Comparison of ENCODE assay signal across 14 mouse cellular contexts in genomic region chr1:106687435-106688160, GRCm38 (mm10). TPM values are rescaled to one million over a fixed set of nuclear protein-coding genes. Genes with fewer than 3 reads are reported as not detected.
DNase-seq lines count a peak whose midpoint lies in the region; ATAC-seq and TF ChIP-seq lines count a peak whose summit lies in the region.
"Had no signal": no experiment of that assay in that cellular context is flagged by ENCODE, and none has a peak within 500 bp of the region (broad histone marks: within the 10 kb centered on the region; RNA-seq: fewer than 3 reads in every experiment).

No protein-coding gene starts in this region.

- peak overlapping the region; percentile 54; the same call in 1 of the 2 replicates for H3K27ac ChIP-seq in lung, embryonic 14.5 days (ENCODE audit: low read depth)
- no peak overlapping the region for H3K27ac ChIP-seq in cortical plate, adult 2 months (ENCODE audit: insufficient read depth, low read length)
- H3K27ac ChIP-seq in thymus, adult 2 months (ENCODE audit: control insufficient read depth, insufficient read depth, low read length): peak overlapping the region; percentile 86
- H3K27ac ChIP-seq: embryonic facial prominence, embryonic 13.5 days; liver, embryonic 15.5 days had no signal

- no peak overlapping the region for H3K9ac ChIP-seq in lung, embryonic 14.5 days
- H3K9ac ChIP-seq: embryonic facial prominence, embryonic 13.5 days; liver, embryonic 15.5 days had no signal

- H3K36me3 ChIP-seq in lung, embryonic 14.5 days (ENCODE audit: insufficient read depth): no peaks in the 10 kb centered on the region
- no peaks in the 10 kb centered on the region for H3K36me3 ChIP-seq in thymus, adult 2 months (ENCODE audit: control insufficient read depth, insufficient read depth, low read length)
- H3K36me3 ChIP-seq: embryonic facial prominence, embryonic 13.5 days; liver, embryonic 15.5 days had no signal

- H3K4me1 ChIP-seq in lung, embryonic 14.5 days (ENCODE audit: insufficient read depth): no peaks in the 10 kb centered on the region
- no peaks in the 10 kb centered on the region; the same call in 1 of the 2 replicates for H3K4me1 ChIP-seq in cortical plate, adult 2 months (ENCODE audit: control insufficient read depth, insufficient read depth, low read length)
- H3K4me1 ChIP-seq in thymus, adult 2 months (replicated peaks; ENCODE audit: control insufficient read depth, insufficient read depth, low read length): peaks cover 20% of the 10 kb centered on the region
- H3K4me1 ChIP-seq: embryonic facial prominence, embryonic 13.5 days; liver, embryonic 15.5 days had no signal

- TF ChIP-seq CTCF in lung, embryonic 14.5 days (IDR thresholded peaks at IDR 0.05; ENCODE audit: low read depth): no peak
- no peak for TF ChIP-seq CTCF in cortical plate, adult 2 months (IDR thresholded peaks at IDR 0.05; ENCODE audit: extremely low read depth, insufficient read depth, low read length)
- TF ChIP-seq CTCF in thymus, adult 2 months (IDR thresholded peaks at IDR 0.05; ENCODE audit: borderline replicate concordance, control insufficient read depth, extremely low read depth, insufficient read depth, low read length, poor library complexity): no peak

- WGBS in lung, embryonic 14.5 days: 75% methylated on average over 18 of the region's 18 CpGs
- WGBS in thymus, adult 2 months: 28% methylated on average over 18 of the region's 18 CpGs

- H3K4me3 ChIP-seq in lung, embryonic 14.5 days (ENCODE audit: low read depth, low read length): no peak overlapping the region
- 0 out of 2 replicates have a peak overlapping the region, but pooled peaks have one; percentile 4 for H3K4me3 ChIP-seq in cortical plate, adult 2 months (ENCODE audit: insufficient read depth, low read length)
- H3K4me3 ChIP-seq in thymus, adult 2 months (ENCODE audit: control insufficient read depth, insufficient read depth, low read length): peak overlapping the region; percentile 47
- H3K4me3 ChIP-seq: embryonic facial prominence, embryonic 13.5 days; liver, embryonic 15.5 days; myocyte had no signal

- no peak for TF ChIP-seq POLR2A in cortical plate, adult 2 months (IDR thresholded peaks at IDR 0.05; ENCODE audit: extremely low read depth, insufficient read depth, low read length)
- TF ChIP-seq POLR2A in thymus, adult 2 months (IDR thresholded peaks at IDR 0.05; ENCODE audit: control insufficient read depth, extremely low read depth, insufficient read depth, low read length, poor library complexity): no peak

- H3K4me2 ChIP-seq in lung, embryonic 14.5 days: no peak overlapping the region
- H3K4me2 ChIP-seq: embryonic facial prominence, embryonic 13.5 days; liver, embryonic 15.5 days had no signal

- H3K9me3 ChIP-seq in lung, embryonic 14.5 days (ENCODE audit: low read depth, low read length): no peaks in the 10 kb centered on the region
- H3K9me3 ChIP-seq: embryonic facial prominence, embryonic 13.5 days; liver, embryonic 15.5 days had no signal

- ATAC-seq in lung, embryonic 14.5 days (ENCODE audit: insufficient read depth): no peak

- H3K27me3 ChIP-seq in lung, embryonic 14.5 days (ENCODE audit: insufficient read depth, low read length): no peaks in the 10 kb centered on the region
- H3K27me3 ChIP-seq in thymus, adult 2 months (ENCODE audit: control insufficient read depth, insufficient read depth, low read length): no peaks in the 10 kb centered on the region
- H3K27me3 ChIP-seq: embryonic facial prominence, embryonic 13.5 days; liver, embryonic 15.5 days had no signal

- no peak for DNase-seq in lung, embryonic 14.5 days
- no peak for DNase-seq in lung, postnatal 36 days
- DNase-seq in kidney, adult 9 months: peak; percentile 78
- DNase-seq in thymus, adult 2 months: peak; percentile 47
- DNase-seq in cerebellum, postnatal 36 days: no peak
- no peak for DNase-seq in neural tube, embryonic 10.5 days (ENCODE audit: extremely low spot score, low spot score)
- DNase-seq in adrenal gland, adult 18-20 months (ENCODE audit: low spot score in 2 of 2): no peak
- DNase-seq: gastrocnemius, postnatal 25 days; layer of hippocampus, postnatal 36 days; spleen, adult 18-20 months had no signal

RNA-seq across cellular contexts. Expression of gene Bcl2, which starts 26.5 kb away (rescaled TPM):
- 16.2 and 16.5 TPM in 2 replicates for polyA plus RNA-seq in lung, embryonic 14.5 days (2014; fragmentation: Nextera tagmentation; extraction: Ambion mirVana)
- polyA plus RNA-seq in cortical plate, adult 2 months (2012; rRNA removed): 4.5 and 4.7 TPM in 2 replicates
- 10.7 and 11.8 TPM in 2 replicates for polyA plus RNA-seq in thymus, adult 2 months (2012; rRNA removed)
- 1 to 10 TPM; 5.1 to 6.7 TPM for total RNA-seq in adrenal gland, adult 18-20 months (2021)

Comparison
In these comparisons a context has a peak if more than half of its experiments do, and no peak if none do; other contexts are left out.
1. DNase-seq: peak in kidney, adult 9 months (single experiment) and thymus, adult 2 months (single experiment); none in lung, embryonic 14.5 days (single experiment), lung, postnatal 36 days (single experiment), cerebellum, postnatal 36 days (0 of 2), neural tube, embryonic 10.5 days (single experiment) and adrenal gland, adult 18-20 months (0 of 2).